ENCODE assay signal across 29 mouse cellular contexts in genomic region chr8:82998778-82999177, GRCm38 (mm10).
"Had no signal": no experiment of that assay in that cellular context is flagged by ENCODE, and none has a peak within 500 bp of the region (broad histone marks: within the 10 kb centered on the region; RNA-seq: fewer than 3 reads in every experiment).

No protein-coding gene starts in this region.

- H3K27ac ChIP-seq: limb, embryonic 10.5 days; limb, embryonic 12.5 days; limb, embryonic 13.5 days; limb, embryonic 15.5 days; liver, embryonic 12.5 days; liver, embryonic 13.5 days; liver, embryonic 14.5 days; liver, embryonic 15.5 days; lung, embryonic 15.5 days; macrophage; midbrain, embryonic 10.5 days; midbrain, embryonic 12.5 days; midbrain, embryonic 13.5 days; midbrain, embryonic 15.5 days had no signal

- DNase-seq: left cerebral cortex, postnatal 4 days; liver; liver, embryonic 13.5 days; liver, postnatal 0 days; lung, adult 18-20 months; lung, adult 2 months; lung, embryonic 14.5 days; lung, postnatal 10 days; lung, postnatal 14 days; lung, postnatal 36 days; lung, postnatal 4 days; midbrain, embryonic 14.5 days had no signal

- H3K4me2 ChIP-seq: limb, embryonic 12.5 days; limb, embryonic 13.5 days; limb, embryonic 15.5 days; liver, embryonic 11.5 days; liver, embryonic 12.5 days; liver, embryonic 13.5 days; liver, embryonic 15.5 days; lung, embryonic 14.5 days; lung, embryonic 15.5 days; midbrain, embryonic 11.5 days; midbrain, embryonic 12.5 days; midbrain, embryonic 13.5 days; midbrain, embryonic 15.5 days had no signal

- H3K9me3 ChIP-seq: limb, embryonic 10.5 days; limb, embryonic 12.5 days; limb, embryonic 13.5 days; limb, embryonic 15.5 days; liver, embryonic 12.5 days; liver, embryonic 13.5 days; liver, embryonic 15.5 days; lung, embryonic 15.5 days; megakaryocyte, embryonic 14.5 days; midbrain, embryonic 10.5 days; midbrain, embryonic 12.5 days; midbrain, embryonic 13.5 days; midbrain, embryonic 15.5 days had no signal

- H3K4me3 ChIP-seq: limb, embryonic 10.5 days; limb, embryonic 12.5 days; limb, embryonic 13.5 days; limb, embryonic 15.5 days; liver, embryonic 12.5 days; liver, embryonic 13.5 days; liver, embryonic 15.5 days; lung, embryonic 15.5 days; megakaryocyte, embryonic 14.5 days; midbrain, embryonic 10.5 days; midbrain, embryonic 12.5 days; midbrain, embryonic 13.5 days; midbrain, embryonic 15.5 days; myocyte had no signal

- H3K36me3 ChIP-seq: limb, embryonic 10.5 days; limb, embryonic 12.5 days; limb, embryonic 13.5 days; limb, embryonic 15.5 days; liver, embryonic 12.5 days; liver, embryonic 13.5 days; liver, embryonic 15.5 days; lung, embryonic 15.5 days; midbrain, embryonic 10.5 days; midbrain, embryonic 12.5 days; midbrain, embryonic 13.5 days; midbrain, embryonic 15.5 days had no signal

- H3K9ac ChIP-seq: limb, embryonic 12.5 days; limb, embryonic 13.5 days; limb, embryonic 15.5 days; liver, embryonic 12.5 days; liver, embryonic 13.5 days; liver, embryonic 14.5 days; liver, embryonic 15.5 days; liver, postnatal 0 days; lung, embryonic 14.5 days; lung, embryonic 15.5 days; midbrain, embryonic 12.5 days; midbrain, embryonic 13.5 days; midbrain, embryonic 15.5 days had no signal

- H3K27me3 ChIP-seq: limb, embryonic 12.5 days; limb, embryonic 13.5 days; limb, embryonic 15.5 days; liver, embryonic 12.5 days; liver, embryonic 13.5 days; liver, embryonic 15.5 days; lung, embryonic 15.5 days; megakaryocyte, embryonic 14.5 days; midbrain, embryonic 12.5 days; midbrain, embryonic 13.5 days; midbrain, embryonic 15.5 days had no signal

- H3K4me1 ChIP-seq: limb, embryonic 10.5 days; limb, embryonic 15.5 days; liver, embryonic 12.5 days; liver, embryonic 13.5 days; liver, embryonic 15.5 days; midbrain, embryonic 10.5 days; midbrain, embryonic 12.5 days; midbrain, embryonic 13.5 days; midbrain, embryonic 15.5 days had no signal
